Mouse (Mus musculus): ENCODE data around the gene Slc25a42. TPM values are rescaled to one million over a fixed set of nuclear protein-coding genes. Genes with fewer than 3 reads are reported as not detected.

Gene Slc25a42
- total and polyA plus RNA-seq, 3 experiments, result 0.63 to 3.0 (median 2.9) TPM

DNA sequence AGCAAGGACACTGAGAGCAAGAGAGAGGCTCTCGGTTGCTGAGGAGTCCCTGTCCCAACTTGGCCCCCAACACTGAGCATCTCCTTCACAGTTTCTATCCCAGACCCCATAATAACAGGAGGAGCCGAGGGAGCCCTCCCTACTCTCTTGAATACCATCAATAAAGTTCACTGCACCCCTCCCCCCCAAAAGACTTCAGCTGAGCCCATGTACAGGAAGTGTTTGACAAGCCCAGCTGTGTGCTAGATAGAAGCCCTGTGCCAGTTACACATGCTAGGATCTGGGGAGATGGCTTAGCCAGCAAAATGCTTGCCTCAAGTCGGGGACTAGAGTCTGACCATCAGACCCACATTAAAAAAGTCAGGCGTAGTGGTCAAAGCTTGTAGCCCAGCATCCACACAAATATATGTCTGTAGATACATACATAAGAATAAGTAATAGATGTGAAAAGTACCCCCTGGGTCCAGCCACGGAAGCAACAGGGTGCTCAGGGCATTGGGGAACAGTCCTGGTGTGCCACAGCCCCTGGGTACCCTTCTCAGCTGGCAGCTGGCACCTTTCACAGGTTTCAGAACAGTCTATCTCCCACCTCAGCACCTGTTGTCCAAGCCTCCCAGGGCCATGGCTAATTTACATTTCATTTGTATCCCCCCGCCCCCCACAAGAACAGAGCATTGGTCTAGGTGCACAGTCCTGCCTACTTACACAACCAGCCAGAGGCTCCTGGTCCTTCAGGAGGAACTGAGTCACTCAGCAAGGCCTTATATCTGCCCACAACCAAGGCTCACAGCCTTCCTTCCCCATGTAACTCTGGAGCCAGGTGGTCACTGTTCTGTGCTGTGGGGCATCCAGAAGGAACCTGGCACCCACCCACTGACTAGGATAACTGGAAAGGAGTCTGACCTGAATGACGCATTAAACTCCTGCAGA lies 64.2 kb downstream of the Slc25a42 start (continued):
- TF ChIP-seq MXI1 (IDR thresholded peaks at IDR 0.05; ENCODE audit: low read depth, low read length) (no peak), KAT2A (IDR thresholded peaks at IDR 0.05; ENCODE audit: insufficient replicate concordance, low read length) (no peak), RCOR1 (conservative IDR thresholded peaks at IDR 0.05; ENCODE audit: low read depth, low read length) (no peak), MAZ (IDR thresholded peaks at IDR 0.05; ENCODE audit: low read depth, low read length) (no peak), ZNF384 (IDR thresholded peaks at IDR 0.05; ENCODE audit: low read depth, low read length) (no peak), NRF1 (IDR thresholded peaks at IDR 0.05; ENCODE audit: low read depth, low read length) (0 out of 2 replicates have a peak, but pooled peaks have one; percentile 1), MAFK (IDR thresholded peaks at IDR 0.05; ENCODE audit: insufficient replicate concordance, low read length) (no peak), RAD21 (IDR thresholded peaks at IDR 0.05; ENCODE audit: low read depth, low read length) (no peak; the same call in 1 of the 2 replicates), ELF1 (IDR thresholded peaks at IDR 0.05; ENCODE audit: low read depth, low read length) (peak; percentile 42; the same call in 1 of the 2 replicates), MAX (IDR thresholded peaks at IDR 0.05; ENCODE audit: low read length) (no peak), NELFE (IDR thresholded peaks at IDR 0.05; ENCODE audit: low read depth, low read length) (peak; percentile 49; the same call in 1 of the 2 replicates)

DNA sequence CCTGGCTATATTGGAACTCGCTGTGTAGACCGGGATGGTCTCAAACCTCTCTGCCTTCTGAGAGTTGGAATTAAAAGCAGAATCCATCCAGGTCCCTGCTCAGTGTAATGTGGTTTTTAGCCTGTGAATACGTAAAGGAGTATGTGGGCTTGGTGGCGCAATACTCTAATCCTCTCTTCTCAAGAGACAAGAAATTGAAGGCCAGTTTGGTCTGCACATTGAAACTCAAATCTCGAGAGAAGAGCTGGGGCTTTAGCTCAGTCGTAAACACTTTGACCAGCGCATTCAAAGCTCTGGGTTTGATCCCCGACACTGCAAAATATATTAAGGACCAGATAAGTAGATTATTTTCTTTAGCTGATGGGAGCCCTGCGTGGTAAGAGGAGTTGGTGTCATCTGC lies 72.1 kb downstream of the Slc25a42 start:
- Histone ChIP-seq H3K4me2 (ENCODE audit: insufficient read depth, low read depth, poor library complexity, severe bottlenecking) (peak overlapping the region; percentile 91), H3K4me3 (replicated peaks in 1 of 3; ENCODE audit: low read depth in 2 of 3, low read length in 2 of 3, poor library complexity in 1 of 3) (peak overlapping the region; percentile 79 to 92 (median 86)), H3K79me2 (replicated peaks; ENCODE audit: control insufficient read depth, extremely low read depth, insufficient read depth, poor library complexity, severe bottlenecking) (peaks cover 28% of the 10 kb centered on the region), H3K9ac (ENCODE audit: insufficient read depth, low read depth) (peak overlapping the region; percentile 91), H3K27me3 (replicated peaks) (no peaks in the 10 kb centered on the region), H3K9me3 (replicated peaks; ENCODE audit: low read length) (no peaks in the 10 kb centered on the region), H3K4me1 (ENCODE audit: control insufficient read depth in 1 of 2, insufficient read depth in 2 of 2) (peaks cover 20 to 56% of the 10 kb centered on the region in 2 experiments), H3K36me3 (replicated peaks in 1 of 2; ENCODE audit: control insufficient read depth in 1 of 2, insufficient read depth in 1 of 2, low read length in 1 of 2) (peaks cover 49 to 53% of the 10 kb centered on the region in 2 experiments), H3K27ac (ENCODE audit: insufficient read depth, low read depth) (peak overlapping the region; percentile 85)
- in situ Hi-C loops (cut with MboI; ENCODE audit: low pct_ligation_motif_present, low pct_unique_long_range_greater_than_20kb, low sequenced_read_pairs) (no loop called here), dilution Hi-C loops (cut with MboI; ENCODE audit: extremely low pct_ligation_motif_present, extremely low pct_unique_long_range_greater_than_20kb, low sequenced_read_pairs) (no loop called here)
- TF ChIP-seq CHD1 (IDR thresholded peaks at IDR 0.05; ENCODE audit: low read depth, low read length) (peak; percentile 47; the same call in 1 of the 2 replicates), PAX5 (IDR thresholded peaks at IDR 0.05; ENCODE audit: low read length) (no peak), CHD2 (IDR thresholded peaks at IDR 0.05; ENCODE audit: low read length) (peak; percentile 79)
- no peak for DNase-seq (ENCODE audit: extremely low read depth)

All from CH12.LX (cell line).